Mouse (Mus musculus): ENCODE measurements around the gene Sh2d2a. TPM values are rescaled to one million over a fixed set of nuclear protein-coding genes. Genes with fewer than 3 reads are reported as not detected.

The Sh2d2a gene
- polyA plus RNA-seq (2012; rRNA removed): 2.6 and 2.8 TPM in 2 replicates

DNA sequence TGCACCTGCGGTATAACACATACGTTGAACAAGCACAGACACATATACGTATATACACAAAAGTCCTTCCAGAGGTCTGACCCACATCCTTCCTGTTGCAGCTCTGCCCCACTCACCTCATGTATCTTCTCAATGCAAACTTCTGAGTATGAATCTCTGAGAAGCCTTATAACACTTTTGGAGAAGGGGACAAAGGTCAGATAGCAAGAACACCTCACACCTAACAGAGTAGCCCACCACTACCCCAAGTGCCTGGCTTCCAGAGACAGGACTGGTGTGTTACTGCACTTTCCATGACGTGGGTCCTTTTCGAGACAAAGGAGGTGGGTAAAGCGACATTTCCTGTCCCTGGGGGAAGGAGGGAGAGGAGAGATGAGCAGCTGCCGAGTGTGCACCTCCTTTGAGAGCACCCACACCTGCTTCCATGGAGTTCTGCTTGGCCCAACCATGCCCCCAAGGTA, at the start of gene Sh2d2a:
Gene Sh2d2a, plus strand, starts transcription at position 106 of the 461 bp plus-strand sequence.
- Histone ChIP-seq H3K4me3 (replicated peaks; ENCODE audit: extremely low read depth, low read depth, low read length) (no peak within 1 kb of the TSS), H3K4me1 (ENCODE audit: control insufficient read depth, insufficient read depth, low read length) (peaks cover 3% of the 10 kb centered on the region; the same call in 1 of the 2 replicates)
- TF ChIP-seq CTCF (IDR thresholded peaks at IDR 0.05; ENCODE audit: insufficient read depth, low read length): no peak
- TF ChIP-seq POLR2A (IDR thresholded peaks at IDR 0.05; ENCODE audit: borderline replicate concordance, extremely low read depth, low read depth, low read length): peak; percentile 33; the same call in 1 of the 2 replicates
- DNase-seq: no peak
- WGBS: 50% methylated on average over 7 of the region's 7 CpGs

DNA sequence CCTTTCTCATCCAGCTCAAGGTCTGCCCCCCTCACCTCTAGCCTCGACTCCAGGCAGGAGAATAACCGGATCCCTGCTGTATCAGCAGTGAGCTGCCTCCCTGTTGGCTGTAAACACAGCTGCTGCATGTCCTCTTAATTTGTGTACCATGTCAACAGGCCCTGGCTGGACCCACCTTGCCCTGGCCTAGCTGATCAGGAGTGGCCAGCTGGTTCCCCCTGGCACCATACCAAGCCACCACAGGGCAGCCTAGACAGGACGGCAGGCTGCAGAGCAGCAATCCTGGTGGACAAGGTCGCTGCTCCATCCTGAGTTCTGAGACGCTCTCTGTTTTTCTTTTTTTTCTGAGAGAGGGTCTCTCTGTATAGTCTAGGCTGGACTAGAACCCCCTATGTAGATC, 44.9 kb upstream of the Sh2d2a start:
- Histone ChIP-seq H3K4me3 (replicated peaks; ENCODE audit: extremely low read depth, low read depth, low read length) (no peak overlapping the region), H3K4me1 (ENCODE audit: control insufficient read depth, insufficient read depth, low read length) (0 out of 2 replicates have a peak, but pooled peaks cover 3% of the 10 kb centered on the region)
- DNase-seq: no peak
- WGBS: 37% methylated on average over 5 of the region's 5 CpGs
- TF ChIP-seq CTCF (IDR thresholded peaks at IDR 0.05; ENCODE audit: insufficient read depth, low read length) (no peak), POLR2A (IDR thresholded peaks at IDR 0.05; ENCODE audit: borderline replicate concordance, extremely low read depth, low read depth, low read length) (no peak)

DNA sequence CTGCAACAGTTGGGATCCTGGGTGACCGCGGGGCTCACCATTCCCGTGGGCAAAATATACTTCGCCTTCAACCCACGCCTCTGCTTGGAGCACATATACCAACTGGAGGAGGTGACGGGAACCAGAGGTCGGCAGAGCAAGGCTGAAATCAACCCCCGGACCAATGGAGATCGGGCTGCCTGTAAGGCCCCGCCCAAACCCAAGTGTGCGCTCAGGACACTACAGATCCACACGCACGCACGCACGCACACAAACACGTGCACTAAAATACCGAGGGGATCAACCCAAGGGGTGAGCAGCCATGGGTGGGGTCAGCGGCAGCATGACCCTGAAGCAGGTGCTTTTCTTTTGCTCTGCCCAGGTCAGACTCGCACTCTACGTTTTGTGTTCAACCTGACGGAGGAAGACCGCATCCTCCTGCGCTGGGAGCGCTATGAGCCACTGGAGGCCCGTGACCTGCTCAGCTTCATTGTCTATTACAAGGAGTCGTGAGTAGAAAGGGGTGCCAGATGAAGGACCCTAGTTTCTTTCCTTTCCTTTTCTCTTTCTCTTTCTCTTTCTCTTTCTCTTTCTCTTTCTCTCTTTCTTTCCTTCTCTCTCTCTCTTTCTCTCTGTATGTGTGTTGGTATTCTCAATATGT, 42.4 kb upstream of the Sh2d2a start:
- 5% methylated on average over 26 of the region's 26 CpGs for WGBS
- DNase-seq: no peak
- Histone ChIP-seq H3K4me1 (ENCODE audit: control insufficient read depth, insufficient read depth, low read length) (0 out of 2 replicates have a peak, but pooled peaks cover 3% of the 10 kb centered on the region), H3K4me3 (replicated peaks; ENCODE audit: extremely low read depth, low read depth, low read length) (no peak overlapping the region)
- TF ChIP-seq CTCF (IDR thresholded peaks at IDR 0.05; ENCODE audit: insufficient read depth, low read length) (no peak), POLR2A (IDR thresholded peaks at IDR 0.05; ENCODE audit: borderline replicate concordance, extremely low read depth, low read depth, low read length) (no peak)

DNA sequence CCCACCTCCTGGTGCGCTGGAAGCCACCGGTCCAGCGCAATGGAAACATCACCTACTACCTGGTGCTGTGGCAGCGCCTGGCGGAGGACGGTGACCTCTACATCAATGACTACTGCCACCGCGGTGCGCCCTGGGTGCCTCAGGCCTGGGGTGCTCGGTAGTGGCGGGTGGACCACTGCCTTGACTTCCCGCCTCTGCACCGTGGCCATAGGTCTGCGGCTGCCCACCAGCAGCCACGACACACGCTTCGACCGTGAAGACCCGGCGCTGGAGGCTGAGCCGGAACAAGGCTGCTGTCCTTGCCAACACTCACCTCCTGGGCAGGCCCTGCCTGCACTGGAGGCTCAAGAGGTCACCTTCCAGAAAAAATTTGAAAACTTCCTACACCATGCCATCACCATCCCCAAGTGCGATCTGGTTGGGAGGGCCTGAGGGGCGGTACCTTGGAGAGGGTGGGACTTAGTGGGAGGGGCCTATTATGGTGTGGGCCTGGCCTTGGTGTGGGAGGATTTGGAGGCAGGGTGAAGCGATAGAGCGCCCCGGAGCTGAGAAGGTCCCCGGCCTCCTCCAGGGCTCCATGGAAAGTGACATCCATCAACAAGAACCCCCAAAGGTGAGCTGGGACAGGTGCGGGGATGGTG, 37.1 kb upstream of the Sh2d2a start:
- DNase-seq: no peak
- WGBS: 8% methylated on average over 28 of the region's 28 CpGs
- Histone ChIP-seq H3K4me3 (replicated peaks; ENCODE audit: extremely low read depth, low read depth, low read length) (no peak overlapping the region), H3K4me1 (ENCODE audit: control insufficient read depth, insufficient read depth, low read length) (no peaks in the 10 kb centered on the region)
- TF ChIP-seq CTCF (IDR thresholded peaks at IDR 0.05; ENCODE audit: insufficient read depth, low read length) (no peak), POLR2A (IDR thresholded peaks at IDR 0.05; ENCODE audit: borderline replicate concordance, extremely low read depth, low read depth, low read length) (no peak)

DNA sequence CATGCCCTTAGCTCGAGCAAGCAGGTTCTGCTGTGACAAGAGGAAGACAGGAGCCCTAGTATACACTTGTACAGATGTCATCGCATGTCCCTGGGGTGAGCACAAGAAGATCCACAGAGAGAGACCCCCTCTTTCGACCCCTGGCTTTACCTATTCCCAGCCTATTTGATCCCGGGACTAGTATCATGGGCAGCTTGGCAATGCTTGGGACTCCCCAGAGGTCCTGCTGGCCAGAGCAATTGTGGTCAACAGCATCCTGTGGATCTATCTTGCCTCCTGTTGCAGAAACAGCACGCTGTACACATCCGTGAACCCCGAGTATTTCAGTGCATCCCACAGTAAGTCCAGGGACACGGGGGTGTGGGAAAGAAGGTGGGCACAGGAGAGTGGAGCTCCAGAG, 35.3 kb upstream of the Sh2d2a start:
- Histone ChIP-seq H3K4me3 (replicated peaks; ENCODE audit: extremely low read depth, low read depth, low read length) (no peak overlapping the region), H3K4me1 (ENCODE audit: control insufficient read depth, insufficient read depth, low read length) (no peaks in the 10 kb centered on the region)
- TF ChIP-seq POLR2A (IDR thresholded peaks at IDR 0.05; ENCODE audit: borderline replicate concordance, extremely low read depth, low read depth, low read length): no peak
- TF ChIP-seq CTCF (IDR thresholded peaks at IDR 0.05; ENCODE audit: insufficient read depth, low read length): no peak
- no peak for DNase-seq
- 81% methylated on average over 8 of the region's 8 CpGs for WGBS

DNA sequence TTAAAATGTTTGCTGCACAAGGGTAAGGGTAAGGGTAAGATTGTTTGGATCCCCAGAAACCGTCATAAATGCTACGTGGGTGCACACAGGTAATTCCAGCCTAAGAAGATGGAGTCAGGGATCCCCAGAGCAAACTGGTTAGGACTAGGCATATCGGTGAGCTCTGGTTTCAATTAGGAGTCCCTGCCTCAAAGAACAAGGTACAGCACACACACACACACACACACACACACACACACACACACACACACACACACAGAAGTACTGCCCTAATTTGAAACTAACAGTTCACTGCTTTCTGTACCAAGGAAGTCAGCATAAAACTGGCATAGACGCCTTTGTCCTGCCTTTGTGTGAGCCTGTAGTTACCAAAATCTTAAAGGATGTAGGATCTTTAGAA, 34.1 kb upstream of the Sh2d2a start:
- WGBS: 82% methylated on average over 4 of the region's 4 CpGs
- no peak for DNase-seq
- TF ChIP-seq CTCF (IDR thresholded peaks at IDR 0.05; ENCODE audit: insufficient read depth, low read length): no peak
- no peak for TF ChIP-seq POLR2A (IDR thresholded peaks at IDR 0.05; ENCODE audit: borderline replicate concordance, extremely low read depth, low read depth, low read length)

DNA sequence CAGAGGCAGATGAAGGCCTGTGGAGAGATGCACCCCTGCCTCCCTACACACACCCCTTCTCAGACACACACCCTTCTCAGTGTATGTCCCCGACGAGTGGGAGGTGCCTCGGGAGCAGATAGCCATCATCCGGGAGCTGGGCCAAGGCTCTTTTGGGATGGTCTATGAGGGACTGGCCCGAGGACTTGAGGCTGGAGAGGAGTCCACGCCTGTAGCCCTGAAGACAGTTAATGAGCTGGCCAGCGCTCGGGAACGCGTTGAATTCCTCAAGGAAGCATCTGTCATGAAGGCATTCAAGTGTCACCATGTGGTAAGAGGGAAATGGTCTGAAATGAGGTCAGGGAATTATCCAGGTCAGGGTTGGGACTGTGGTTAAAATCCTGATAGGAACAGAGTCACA, 33.7 kb upstream of the Sh2d2a start:
- no peak for DNase-seq
- 0 out of 2 replicates have a peak, but pooled peaks cover 2% of the 10 kb centered on the region for H3K4me1 ChIP-seq (ENCODE audit: control insufficient read depth, insufficient read depth, low read length)
- H3K4me3 ChIP-seq (replicated peaks; ENCODE audit: extremely low read depth, low read depth, low read length): no peak overlapping the region
- TF ChIP-seq POLR2A (IDR thresholded peaks at IDR 0.05; ENCODE audit: borderline replicate concordance, extremely low read depth, low read depth, low read length) (no peak), CTCF (IDR thresholded peaks at IDR 0.05; ENCODE audit: insufficient read depth, low read length) (no peak)
- WGBS: 43% methylated on average over 10 of the region's 10 CpGs

More for the DNA sequence above, 34.1 kb upstream of the Sh2d2a start:
- no peak overlapping the region for H3K4me3 ChIP-seq (replicated peaks; ENCODE audit: extremely low read depth, low read depth, low read length)
- 0 out of 2 replicates have a peak, but pooled peaks cover 2% of the 10 kb centered on the region for H3K4me1 ChIP-seq (ENCODE audit: control insufficient read depth, insufficient read depth, low read length)

DNA sequence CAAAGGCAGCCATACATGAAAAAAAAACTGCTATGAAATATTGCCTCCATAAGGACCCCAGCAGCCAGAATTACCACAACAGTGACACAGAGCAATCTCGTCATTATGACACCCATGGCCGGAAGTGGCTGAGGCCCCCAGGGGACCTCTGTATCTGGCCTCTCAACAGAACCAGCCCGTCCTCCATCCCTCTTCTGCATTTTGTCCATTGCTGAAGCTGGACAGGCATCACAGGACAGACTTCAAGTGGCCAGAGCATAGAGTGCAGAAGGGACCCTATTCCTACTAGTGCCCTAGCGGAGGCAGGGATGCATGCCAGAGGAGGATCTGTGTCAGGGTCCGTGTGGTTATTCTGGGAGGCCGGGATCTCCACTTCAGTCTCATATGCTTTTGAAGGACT, 30.4 kb upstream of the Sh2d2a start:
- 0 out of 2 replicates have a peak, but pooled peaks cover 2% of the 10 kb centered on the region for H3K4me1 ChIP-seq (ENCODE audit: control insufficient read depth, insufficient read depth, low read length)
- WGBS: 61% methylated on average over 6 of the region's 6 CpGs
- no peak for TF ChIP-seq POLR2A (IDR thresholded peaks at IDR 0.05; ENCODE audit: borderline replicate concordance, extremely low read depth, low read depth, low read length)
- no peak for TF ChIP-seq CTCF (IDR thresholded peaks at IDR 0.05; ENCODE audit: insufficient read depth, low read length)

DNA sequence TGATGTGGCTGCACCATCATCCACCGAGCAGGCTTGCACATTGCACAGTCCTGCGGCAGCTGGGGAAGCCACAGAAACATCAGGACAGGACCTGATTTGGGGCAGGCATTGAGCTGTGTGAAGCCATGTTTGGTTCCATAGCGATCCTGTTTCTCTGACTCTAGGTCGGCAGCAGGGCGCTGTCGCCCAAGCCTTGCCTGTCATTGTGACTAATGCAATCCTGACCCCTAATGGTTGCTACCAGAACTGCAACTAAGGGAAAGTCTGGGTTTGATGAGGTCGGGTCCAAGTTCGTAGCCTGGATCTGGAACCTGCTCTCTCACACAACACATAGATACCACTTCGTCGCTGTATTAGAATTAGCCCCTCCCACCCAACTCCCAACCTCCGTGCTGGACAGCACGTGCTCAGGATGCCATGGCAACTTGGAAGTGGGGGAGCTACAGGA, 29.9 kb upstream of the Sh2d2a start:
- TF ChIP-seq POLR2A (IDR thresholded peaks at IDR 0.05; ENCODE audit: borderline replicate concordance, extremely low read depth, low read depth, low read length) (no peak), CTCF (IDR thresholded peaks at IDR 0.05; ENCODE audit: insufficient read depth, low read length) (peak; percentile 92)
- peak; percentile 63 for DNase-seq
- Histone ChIP-seq H3K4me1 (ENCODE audit: control insufficient read depth, insufficient read depth, low read length) (0 out of 2 replicates have a peak, but pooled peaks cover 2% of the 10 kb centered on the region), H3K4me3 (replicated peaks; ENCODE audit: extremely low read depth, low read depth, low read length) (no peak overlapping the region)
- 3% methylated on average over 12 of the region's 12 CpGs for WGBS

More for the DNA sequence above, 30.4 kb upstream of the Sh2d2a start:
- no peak overlapping the region for H3K4me3 ChIP-seq (replicated peaks; ENCODE audit: extremely low read depth, low read depth, low read length)
- DNase-seq: no peak

Measured in lung, adult 2 months (tissue).